Mouse (Mus musculus) large intestine, adult 2 months (tissue): ENCODE measurements at regions not wholly inside any gene's neighbourhood (a gene's known extent, or its start where the extent isn't known, plus 50 kb on each side); places are given as distances from the start of the nearest gene placed in this dataset.

ENCODE experiments used
- DNase-seq: peaks from one replicate; pipeline ENCODE4 v3.0.0-alpha.2; 2012; ENCODE audit warnings: low read depth, low spot score
- WGBS: fragments of 180-500 bp; shearing (Covaris S2); methylation state at CpG from one replicate; pipeline ENCODE4 v1.1.7; 2018; 5-methylcytosine and 5-hydroxymethylcytosine counted together

GRCm38 (mm10) chr15:62714265-62714664 lies 1130.7 kb downstream of the Gsdmc2 start:
- 63% methylated on average over 3 of the region's 3 CpGs for WGBS
- DNase-seq = no peak

GRCm38 (mm10) chr15:62712543-62713131 lies 1132.3 kb downstream of the Gsdmc2 start:
- 40% methylated on average over 9 of the region's 9 CpGs for WGBS
- DNase-seq = no peak

- no peak for DNase-seq
- WGBS = 73% methylated on average over 3 of the region's 3 CpGs
Observed at GRCm38 (mm10) chr15:62712060-62712542, 1132.9 kb downstream of the Gsdmc2 start.

DNA sequence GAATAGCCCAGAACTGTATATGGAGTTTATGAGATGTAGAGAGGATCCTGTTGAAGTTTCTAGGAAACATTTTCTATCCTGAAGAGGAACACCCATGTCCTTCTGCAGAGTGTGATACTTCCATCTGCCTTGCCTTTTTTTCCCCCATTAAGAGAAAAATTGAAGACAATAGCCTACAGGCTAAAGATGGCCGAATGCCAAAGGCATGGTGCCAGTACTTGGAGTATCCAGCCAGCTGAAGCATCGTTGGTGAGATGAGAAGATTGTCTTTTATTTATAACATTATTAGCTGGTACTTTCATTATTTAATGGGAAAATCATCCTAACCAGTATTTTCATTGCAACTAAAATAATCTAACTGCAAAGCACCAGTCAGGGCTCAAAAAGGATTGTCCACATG lies 1135.4 kb downstream of the Gsdmc2 start:
- DNase-seq = no peak
- 49% methylated on average over 2 of the region's 2 CpGs for WGBS

DNA sequence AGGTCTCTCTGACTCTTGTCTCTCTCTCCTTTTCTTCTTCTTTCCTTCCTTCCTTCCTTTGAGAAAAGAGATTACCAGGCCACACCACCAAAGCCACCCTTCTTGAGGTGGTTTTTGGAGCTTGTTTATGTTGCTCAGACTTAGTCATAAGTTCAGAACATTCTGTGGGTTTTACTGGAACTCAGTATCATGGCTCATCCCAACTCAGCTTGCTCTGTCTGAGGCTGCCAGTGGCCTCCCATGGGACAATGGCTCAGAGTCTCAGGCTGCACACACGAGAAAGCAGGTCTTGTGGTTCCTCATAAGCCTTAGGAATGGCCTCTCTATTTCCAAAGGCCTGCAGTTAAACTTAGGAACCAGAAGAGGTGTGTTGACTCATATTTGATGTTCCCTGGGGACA lies 1146.4 kb downstream of the Gsdmc2 start:
- 37% methylated on average over 1 of the region's 1 CpGs for WGBS
- DNase-seq = no peak

GRCm38 (mm10) chr15:62694734-62695133 lies 1150.2 kb downstream of the Gsdmc2 start:
- DNase-seq = no peak
- WGBS = 59% methylated on average over 3 of the region's 3 CpGs

DNA sequence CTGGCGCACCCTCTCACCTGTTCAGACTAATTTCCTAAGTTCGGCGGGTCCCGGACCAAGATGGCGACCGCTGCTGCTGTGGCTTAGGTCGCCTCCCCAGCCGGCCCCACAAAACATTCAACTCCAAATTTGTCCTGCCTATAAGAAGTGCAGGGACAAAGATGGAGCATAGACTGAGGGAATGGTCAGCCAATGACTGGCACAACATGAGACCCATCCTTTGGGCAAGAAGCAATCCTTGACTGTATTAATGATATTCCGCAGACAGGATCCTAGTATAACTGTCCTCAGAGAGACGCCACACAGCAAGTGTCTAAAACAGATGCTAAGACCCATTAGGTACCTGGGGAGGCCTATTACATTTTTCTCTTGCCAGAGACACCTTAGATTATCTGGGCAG lies 1151.3 kb downstream of the Gsdmc2 start:
- no peak for DNase-seq
- WGBS = 98% methylated on average over 9 of the region's 10 CpGs

DNA sequence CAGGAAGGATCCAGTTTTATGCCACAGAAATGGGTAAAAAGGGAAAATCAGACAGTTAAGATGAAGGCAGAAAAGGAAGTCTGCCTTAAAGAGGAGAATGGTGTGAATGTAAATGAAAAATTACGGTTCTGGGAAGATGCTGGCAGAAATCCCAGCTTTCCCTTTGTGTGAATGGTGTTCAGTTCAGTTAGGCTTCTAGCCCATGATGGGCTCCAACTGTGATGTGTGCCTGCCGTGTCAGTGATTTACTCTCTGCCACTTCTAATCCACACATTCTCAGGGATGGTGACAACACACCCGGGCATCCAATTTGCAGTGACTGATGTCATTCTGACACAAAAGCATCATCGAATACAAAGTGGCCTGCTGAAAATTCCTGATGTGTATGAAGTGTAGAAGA lies 1171.6 kb downstream of the Gsdmc2 start:
- no peak for DNase-seq
- WGBS = 71% methylated on average over 4 of the region's 4 CpGs

- no peak for DNase-seq
- WGBS = 95% methylated on average over 3 of the region's 3 CpGs
Observed at GRCm38 (mm10) chr15:62670026-62670425, 1175.0 kb downstream of the Gsdmc2 start.

DNA sequence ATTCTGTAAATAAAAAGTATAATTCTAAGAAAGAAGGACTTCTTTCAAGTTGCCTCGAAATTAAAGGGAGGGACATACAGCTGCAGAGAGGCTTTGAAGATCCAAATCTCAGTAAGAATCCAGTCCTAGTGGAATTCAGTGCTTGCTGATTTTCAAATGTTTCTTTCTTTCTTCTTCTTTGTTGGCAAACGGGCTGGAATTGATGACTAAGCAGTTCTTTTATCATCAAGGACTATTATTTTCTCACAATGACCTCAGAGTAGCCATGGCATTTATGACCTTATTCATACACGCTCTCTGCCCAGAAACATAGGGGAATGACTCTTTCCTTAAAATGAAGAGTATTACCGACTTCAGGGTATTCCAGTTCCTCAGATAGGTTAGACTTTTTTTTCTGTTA lies 1185.9 kb downstream of the Gsdmc2 start:
- DNase-seq = no peak
- WGBS = 64% methylated on average over 4 of the region's 4 CpGs

DNA sequence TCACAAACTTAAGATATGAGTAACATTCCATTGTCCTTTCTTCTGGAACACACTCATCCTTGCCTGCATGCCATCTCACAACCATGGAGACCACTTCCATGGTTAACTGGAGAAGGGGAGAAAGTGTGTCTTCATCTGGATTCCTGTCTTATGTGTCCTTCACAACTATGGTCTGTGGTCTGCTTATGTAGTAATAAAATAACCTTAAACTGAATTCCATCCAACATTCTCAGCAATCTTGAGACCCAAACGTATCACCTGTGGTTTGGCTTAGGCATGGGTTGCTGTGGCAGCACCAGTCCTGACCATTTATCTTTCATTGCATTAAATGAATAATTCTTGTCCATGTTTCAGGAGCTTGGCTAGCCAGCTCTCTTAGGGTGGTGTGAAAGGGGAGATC lies 1186.3 kb downstream of the Gsdmc2 start:
- DNase-seq = no peak
- WGBS = 84% methylated on average over 1 of the region's 1 CpGs

- 29% methylated on average over 6 of the region's 6 CpGs for WGBS
- peak; percentile 8 for DNase-seq
Observed at GRCm38 (mm10) chr15:62646476-62647168, 1198.4 kb downstream of the Gsdmc2 start.

GRCm38 (mm10) chr15:62644744-62645143 lies 1200.2 kb downstream of the Gsdmc2 start:
- DNase-seq = no peak
- 40% methylated on average over 2 of the region's 2 CpGs for WGBS

DNA sequence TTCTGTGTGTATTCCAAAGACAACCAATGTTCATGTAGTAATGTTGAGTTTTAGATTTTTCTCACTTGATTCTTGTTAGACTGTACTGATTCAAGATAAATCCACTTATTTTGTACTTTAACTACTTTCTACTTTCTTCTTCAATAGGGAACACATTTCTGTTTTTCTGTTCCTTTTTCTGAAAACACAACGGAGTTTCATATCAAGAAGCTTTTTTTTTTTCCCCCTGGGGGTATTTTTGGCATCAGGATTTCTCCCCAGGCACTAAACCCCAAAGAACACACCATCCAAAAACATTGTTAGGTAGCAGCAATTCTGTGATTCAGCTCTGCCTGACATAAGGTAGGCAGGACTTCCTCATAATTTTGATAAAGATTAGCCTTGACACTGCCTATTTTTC lies 1200.7 kb downstream of the Gsdmc2 start:
- WGBS = 57% methylated on average over 1 of the region's 1 CpGs
- no peak for DNase-seq

DNA sequence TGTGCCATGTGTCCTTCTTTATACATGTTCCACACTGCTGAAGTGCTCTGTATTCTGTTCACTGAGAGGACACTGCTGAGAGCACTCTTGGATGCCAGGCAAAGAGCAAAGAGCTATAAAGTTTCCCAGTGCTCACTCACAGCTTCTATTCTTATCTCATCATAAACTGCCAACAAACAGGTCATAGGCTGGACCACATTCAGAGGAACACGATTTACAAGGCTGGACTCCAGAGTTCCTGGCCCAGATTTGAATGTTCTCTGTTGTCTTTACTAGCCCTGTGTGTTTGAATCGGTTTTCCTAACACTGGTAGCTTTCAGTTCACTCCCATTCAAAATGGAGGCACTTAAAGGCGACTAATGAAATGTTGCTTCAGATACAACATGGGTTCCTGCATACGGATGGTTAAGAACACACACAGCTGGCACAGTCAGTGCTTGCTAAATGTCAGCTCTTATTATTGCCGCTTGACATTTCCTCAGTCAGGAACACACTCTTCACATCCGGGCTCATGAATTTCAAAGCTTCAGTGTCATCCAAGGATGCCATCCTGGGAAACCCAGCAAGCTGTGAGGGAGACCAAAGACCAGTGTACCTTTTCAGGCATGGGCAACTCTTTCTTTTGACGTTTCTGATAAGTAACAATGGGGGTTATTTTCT lies 1203.8 kb downstream of the Gsdmc2 start:
- DNase-seq = no peak
- 61% methylated on average over 7 of the region's 7 CpGs for WGBS

GRCm38 (mm10) chr15:62625406-62625805 lies 1219.6 kb downstream of the Gsdmc2 start:
- WGBS = 92% methylated on average over 7 of the region's 7 CpGs
- no peak for DNase-seq

DNA sequence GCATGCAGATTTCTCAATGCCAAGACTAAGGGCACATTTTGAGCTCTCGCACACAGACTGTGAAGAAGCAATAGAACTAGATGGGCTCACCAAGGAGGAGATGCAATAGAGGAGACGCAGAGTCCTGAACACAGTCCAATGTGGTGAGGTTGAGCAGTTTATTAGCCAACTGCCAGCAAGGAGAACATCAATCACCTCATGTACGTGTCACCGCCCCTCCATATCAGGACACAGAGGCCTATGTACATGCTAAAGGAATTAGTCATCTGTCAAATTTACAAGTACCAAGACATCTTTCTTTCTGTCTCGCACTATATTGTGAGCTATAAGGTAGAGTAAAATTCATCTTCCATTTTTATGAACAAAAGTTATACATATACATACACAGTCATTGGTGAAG lies 1228.9 kb downstream of the Gsdmc2 start:
- no peak for DNase-seq
- 91% methylated on average over 5 of the region's 5 CpGs for WGBS

DNA sequence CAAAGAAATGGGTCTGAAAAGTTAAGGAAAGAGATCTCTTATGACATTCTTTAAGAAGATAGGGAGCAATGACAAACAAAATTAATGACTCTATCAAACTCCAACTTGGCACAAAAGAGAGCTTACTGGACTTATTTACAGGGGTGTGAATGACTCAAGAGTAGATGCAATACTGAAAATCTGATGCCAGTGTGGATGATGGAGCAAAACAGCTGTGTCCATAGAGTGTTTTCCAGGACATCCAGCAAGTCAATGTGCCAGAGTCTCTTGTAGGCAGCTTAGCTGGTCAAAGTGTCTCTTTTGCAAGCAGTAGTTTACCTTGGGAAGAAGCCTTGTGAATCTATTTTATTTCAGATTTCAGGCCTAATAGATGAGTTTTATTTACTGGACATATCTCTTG lies 1248.2 kb downstream of the Gsdmc2 start:
- DNase-seq = no peak

DNA sequence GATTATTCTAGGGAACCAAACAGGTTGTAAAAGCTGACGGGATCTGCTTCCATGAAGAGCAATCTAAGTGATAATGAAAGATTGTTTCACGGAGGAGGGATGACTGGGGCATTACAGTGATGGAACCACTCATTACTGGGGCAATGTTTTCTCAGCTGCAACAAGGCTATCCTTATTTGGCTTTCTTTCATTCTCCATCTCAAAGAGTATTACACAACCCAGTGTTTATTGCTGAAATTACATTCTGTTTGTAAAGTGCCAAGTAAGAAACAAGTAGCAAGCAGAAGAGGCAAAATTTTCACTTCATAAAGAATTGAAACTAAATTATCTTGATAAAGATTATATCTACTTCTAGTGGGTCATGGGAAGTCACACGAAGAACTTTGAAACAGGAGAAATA lies 1256.4 kb downstream of the Gsdmc2 start:
- WGBS = 34% methylated on average over 3 of the region's 3 CpGs
- no peak for DNase-seq

DNA sequence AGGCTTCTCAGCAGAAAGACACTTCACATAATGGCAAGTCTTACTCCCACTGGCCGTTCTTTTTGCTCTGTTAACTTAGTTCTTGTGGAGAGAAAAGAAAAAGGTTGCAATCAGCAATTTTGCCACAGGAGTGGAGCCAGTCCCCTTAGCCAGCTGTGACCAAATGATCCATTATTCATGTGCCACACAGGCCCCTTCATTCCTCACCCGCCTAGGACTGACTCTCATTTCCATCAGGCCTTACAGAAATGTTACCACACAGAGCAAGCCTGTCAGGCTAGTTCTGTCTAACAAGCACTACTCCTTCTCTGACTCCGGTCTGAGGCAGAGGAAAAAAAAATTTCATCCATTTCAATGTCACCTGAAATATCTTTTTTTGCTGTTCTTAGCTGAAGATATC lies 1266.2 kb downstream of the Gsdmc2 start:
- DNase-seq = no peak
- WGBS = 87% methylated on average over 3 of the region's 3 CpGs

- DNase-seq = no peak
- 38% methylated on average over 2 of the region's 2 CpGs for WGBS
Observed at GRCm38 (mm10) chr15:62575791-62576190, 1269.2 kb downstream of the Gsdmc2 start.
